Mouse (Mus musculus): ENCODE data around the gene Draxin. TPM values are rescaled to one million over a fixed set of nuclear protein-coding genes. Genes with fewer than 3 reads are reported as not detected.

Draxin gene
- polyA plus RNA-seq, 1 experiment = 0.24 TPM

DNA sequence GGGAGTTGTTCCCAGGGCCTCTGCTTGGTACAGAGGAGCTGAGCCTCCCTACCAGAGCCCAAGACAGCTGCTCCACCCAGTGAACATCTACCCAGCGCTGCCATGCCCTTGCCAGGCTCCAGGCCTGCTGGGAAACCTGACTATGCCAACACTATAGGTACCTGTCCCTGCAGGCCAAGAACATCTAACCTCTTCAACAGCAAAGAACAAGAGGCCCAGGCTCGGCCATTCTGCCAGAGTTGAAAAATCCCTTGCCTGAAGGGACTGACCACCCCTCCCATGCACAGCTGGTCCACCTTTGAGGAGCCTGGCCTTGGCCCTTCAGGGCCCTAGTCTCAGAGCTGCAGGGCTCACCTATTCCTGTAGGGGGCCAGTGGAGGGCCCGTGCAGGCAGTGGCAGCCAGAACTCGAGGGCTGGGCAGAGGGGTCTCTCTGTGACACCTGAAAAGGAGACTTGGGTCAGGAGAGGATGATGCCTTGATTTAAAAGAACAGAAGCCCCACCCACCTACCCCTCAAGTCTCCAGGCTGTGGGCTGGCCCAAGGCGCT is 72.8 kb downstream of the Draxin start:
- 66% methylated on average over 5 of the region's 5 CpGs for WGBS

DNA sequence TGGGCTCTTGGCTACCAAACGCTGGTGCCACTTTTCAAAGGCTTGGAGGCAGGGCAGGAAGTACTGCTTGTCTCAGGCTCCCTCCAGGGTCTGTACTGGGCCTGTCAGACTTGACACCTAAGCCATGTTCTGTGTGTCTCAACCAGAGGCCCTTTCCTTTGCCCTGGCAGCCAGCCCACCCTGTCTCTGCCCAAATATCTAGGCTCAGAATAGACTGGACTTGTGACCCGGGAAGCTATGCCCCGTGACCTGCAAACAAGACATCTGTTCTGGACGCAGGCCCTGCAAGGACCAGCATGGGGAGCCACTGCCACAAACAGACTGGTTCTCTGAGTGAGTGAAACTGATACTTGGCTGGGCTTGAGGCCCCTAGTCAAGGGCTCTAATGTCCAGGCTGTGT is 73.7 kb downstream of the Draxin start:
- no peaks in the 10 kb centered on the region for H3K27me3 ChIP-seq (ENCODE audit: control insufficient read depth, insufficient read depth, low read length)
- WGBS = 90% methylated on average over 4 of the region's 4 CpGs
- no peak overlapping the region for H3K4me3 ChIP-seq (ENCODE audit: low read depth, low read length)
- TF ChIP-seq POLR2A (IDR thresholded peaks at IDR 0.05; ENCODE audit: low read depth, low read length) (no peak), CTCF (IDR thresholded peaks at IDR 0.05; ENCODE audit: extremely low read depth, insufficient read length, insufficient replicate concordance, low read depth, low read length) (no peak)
- H3K36me3 ChIP-seq (ENCODE audit: control insufficient read depth, insufficient read depth, low read length) = peaks cover 14% of the 10 kb centered on the region; the same call in 1 of the 2 replicates
- no peaks in the 10 kb centered on the region for H3K4me1 ChIP-seq (ENCODE audit: control insufficient read depth, insufficient read depth, insufficient read length, low read length)
- H3K27ac ChIP-seq (ENCODE audit: insufficient read depth, low read depth, low read length) = no peak overlapping the region

More for the DNA sequence above, 72.8 kb downstream of the Draxin start:
- TF ChIP-seq POLR2A (IDR thresholded peaks at IDR 0.05; ENCODE audit: low read depth, low read length) = no peak
- TF ChIP-seq CTCF (IDR thresholded peaks at IDR 0.05; ENCODE audit: extremely low read depth, insufficient read length, insufficient replicate concordance, low read depth, low read length) = peak; percentile 12; the same call in 1 of the 2 replicates
- Histone ChIP-seq H3K36me3 (ENCODE audit: control insufficient read depth, insufficient read depth, low read length) (peaks cover 8% of the 10 kb centered on the region; the same call in 1 of the 2 replicates), H3K4me3 (ENCODE audit: low read depth, low read length) (no peak overlapping the region), H3K4me1 (ENCODE audit: control insufficient read depth, insufficient read depth, insufficient read length, low read length) (no peaks in the 10 kb centered on the region), H3K27ac (ENCODE audit: insufficient read depth, low read depth, low read length) (no peak overlapping the region), H3K27me3 (ENCODE audit: control insufficient read depth, insufficient read depth, low read length) (no peaks in the 10 kb centered on the region)

DNA sequence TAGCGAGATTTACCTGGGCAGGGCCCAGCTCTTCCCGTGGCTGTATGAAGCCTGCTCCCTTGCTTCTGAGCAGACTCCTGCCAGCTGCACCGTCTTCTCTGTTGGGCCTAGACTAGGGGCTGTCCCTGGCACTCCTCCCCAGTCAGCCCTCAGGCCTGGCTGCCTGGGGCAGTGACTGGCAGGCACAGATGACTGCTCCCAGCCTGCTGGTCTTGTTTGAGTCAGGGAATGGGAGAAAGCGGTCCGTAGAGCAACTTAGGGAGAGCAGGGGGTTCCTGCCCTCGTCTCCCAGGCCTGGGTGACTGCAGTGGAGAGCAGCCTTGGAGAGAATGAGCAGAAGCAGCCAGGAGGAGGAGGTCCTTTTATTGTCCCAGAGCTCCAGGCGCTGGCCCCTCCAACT is 74.3 kb downstream of the Draxin start:
- no peak for TF ChIP-seq POLR2A (IDR thresholded peaks at IDR 0.05; ENCODE audit: low read depth, low read length)
- no peak for TF ChIP-seq CTCF (IDR thresholded peaks at IDR 0.05; ENCODE audit: extremely low read depth, insufficient read length, insufficient replicate concordance, low read depth, low read length)
- Histone ChIP-seq H3K36me3 (ENCODE audit: control insufficient read depth, insufficient read depth, low read length) (peaks cover 16% of the 10 kb centered on the region; the same call in 1 of the 2 replicates), H3K4me1 (ENCODE audit: control insufficient read depth, insufficient read depth, insufficient read length, low read length) (no peaks in the 10 kb centered on the region), H3K27ac (ENCODE audit: insufficient read depth, low read depth, low read length) (no peak overlapping the region), H3K4me3 (ENCODE audit: low read depth, low read length) (no peak overlapping the region), H3K27me3 (ENCODE audit: control insufficient read depth, insufficient read depth, low read length) (no peaks in the 10 kb centered on the region)
- 80% methylated on average over 7 of the region's 7 CpGs for WGBS

DNA sequence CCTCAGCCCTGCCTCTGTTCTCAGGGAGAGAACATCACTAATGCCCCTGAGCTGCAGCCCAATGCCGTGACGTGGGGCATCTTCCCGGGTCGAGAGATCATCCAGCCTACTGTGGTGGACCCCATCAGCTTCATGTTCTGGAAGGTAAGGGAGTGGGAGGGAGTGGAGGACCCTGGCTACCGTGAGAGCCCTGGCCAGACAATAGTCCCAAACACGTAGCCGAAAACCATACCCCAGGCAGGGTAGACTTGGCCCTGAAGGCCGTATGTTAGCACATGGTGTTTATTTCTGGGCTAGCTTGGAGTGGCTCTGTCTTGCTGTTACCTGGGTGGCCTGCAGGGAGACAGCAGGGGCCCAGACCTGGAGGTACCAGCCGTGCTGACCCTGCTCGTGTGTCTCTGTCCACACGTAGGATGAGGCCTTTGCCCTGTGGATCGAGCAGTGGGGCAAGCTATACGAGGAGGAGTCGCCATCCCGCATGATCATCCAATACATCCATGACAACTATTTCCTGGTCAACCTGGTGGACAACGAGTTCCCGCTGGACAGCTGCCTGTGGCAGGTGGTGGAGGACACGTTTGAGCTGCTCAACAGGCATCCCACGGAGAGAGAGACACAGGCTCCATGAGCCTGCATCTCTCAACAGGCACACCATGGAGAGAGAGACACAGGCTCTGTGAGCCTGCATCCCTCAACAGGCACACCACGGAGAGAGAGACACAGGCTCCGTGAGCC is 75.4 kb downstream of the Draxin start:
- H3K4me1 ChIP-seq (ENCODE audit: control insufficient read depth, insufficient read depth, insufficient read length, low read length) = peaks cover 2% of the 10 kb centered on the region; the same call in 1 of the 2 replicates
- no peaks in the 10 kb centered on the region for H3K27me3 ChIP-seq (ENCODE audit: control insufficient read depth, insufficient read depth, low read length)
- peaks cover 16% of the 10 kb centered on the region; the same call in 1 of the 2 replicates for H3K36me3 ChIP-seq (ENCODE audit: control insufficient read depth, insufficient read depth, low read length)
- H3K27ac ChIP-seq (ENCODE audit: insufficient read depth, low read depth, low read length) = no peak overlapping the region
- TF ChIP-seq POLR2A (IDR thresholded peaks at IDR 0.05; ENCODE audit: low read depth, low read length) (no peak), CTCF (IDR thresholded peaks at IDR 0.05; ENCODE audit: extremely low read depth, insufficient read length, insufficient replicate concordance, low read depth, low read length) (no peak)
- WGBS = 90% methylated on average over 21 of the region's 21 CpGs
- H3K4me3 ChIP-seq (ENCODE audit: low read depth, low read length) = no peak overlapping the region

DNA sequence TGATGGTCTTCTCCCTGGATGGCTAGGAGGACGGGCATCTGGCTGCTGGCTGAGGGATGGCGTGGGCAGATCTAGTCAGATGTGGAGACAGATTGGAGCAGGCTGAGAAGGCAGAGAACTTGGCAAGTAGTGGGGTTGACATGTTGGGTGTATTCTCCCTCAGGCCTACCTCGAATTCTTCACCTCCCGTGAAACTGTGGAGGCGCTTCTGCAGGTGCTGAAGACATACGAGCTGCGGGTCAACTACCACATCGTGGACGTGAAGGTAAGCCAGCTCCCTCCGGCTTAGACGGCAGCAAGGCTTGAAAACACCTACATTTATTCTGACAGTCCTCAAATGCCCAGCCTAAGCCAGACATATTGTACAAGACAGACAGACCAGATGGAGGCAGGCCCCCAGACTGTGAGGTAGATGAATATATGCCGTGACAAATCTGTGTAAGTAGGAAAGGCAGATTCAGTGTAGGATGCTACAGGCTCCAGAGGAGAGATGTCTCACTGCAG is 77.0 kb downstream of the Draxin start:
- no peak overlapping the region for H3K4me3 ChIP-seq (ENCODE audit: low read depth, low read length)
- peaks cover 16% of the 10 kb centered on the region; the same call in 1 of the 2 replicates for H3K36me3 ChIP-seq (ENCODE audit: control insufficient read depth, insufficient read depth, low read length)
- H3K27ac ChIP-seq (ENCODE audit: insufficient read depth, low read depth, low read length) = no peak overlapping the region
- peaks cover 4% of the 10 kb centered on the region; the same call in 1 of the 2 replicates for H3K4me1 ChIP-seq (ENCODE audit: control insufficient read depth, insufficient read depth, insufficient read length, low read length)
- TF ChIP-seq CTCF (IDR thresholded peaks at IDR 0.05; ENCODE audit: extremely low read depth, insufficient read length, insufficient replicate concordance, low read depth, low read length) (no peak), POLR2A (IDR thresholded peaks at IDR 0.05; ENCODE audit: low read depth, low read length) (no peak)
- 92% methylated on average over 12 of the region's 12 CpGs for WGBS
- no peaks in the 10 kb centered on the region for H3K27me3 ChIP-seq (ENCODE audit: control insufficient read depth, insufficient read depth, low read length)

DNA sequence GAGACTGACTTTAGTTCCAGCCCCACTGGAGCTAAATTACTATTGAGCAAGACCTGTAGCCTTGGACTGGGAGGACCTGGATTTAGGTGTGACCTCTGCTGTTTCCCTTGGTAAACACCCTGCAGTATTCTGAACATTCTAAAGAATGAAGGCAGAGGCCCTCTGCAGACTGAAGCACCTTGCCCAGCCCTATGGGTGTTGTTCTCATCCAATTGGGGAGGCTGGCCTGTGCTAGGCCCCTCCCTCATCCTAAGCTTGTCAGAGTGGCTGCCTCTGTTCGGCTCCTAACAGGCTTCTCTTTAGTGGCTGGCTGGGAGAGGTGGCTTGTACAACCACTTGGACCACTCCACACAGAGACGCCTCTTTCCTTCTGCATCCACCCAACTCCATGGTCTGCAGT is 77.5 kb downstream of the Draxin start:
- Histone ChIP-seq H3K27me3 (ENCODE audit: control insufficient read depth, insufficient read depth, low read length) (no peaks in the 10 kb centered on the region), H3K4me1 (ENCODE audit: control insufficient read depth, insufficient read depth, insufficient read length, low read length) (peaks cover 4% of the 10 kb centered on the region; the same call in 1 of the 2 replicates), H3K4me3 (ENCODE audit: low read depth, low read length) (no peak overlapping the region), H3K36me3 (ENCODE audit: control insufficient read depth, insufficient read depth, low read length) (peaks cover 16% of the 10 kb centered on the region; the same call in 1 of the 2 replicates), H3K27ac (ENCODE audit: insufficient read depth, low read depth, low read length) (no peak overlapping the region)
- TF ChIP-seq POLR2A (IDR thresholded peaks at IDR 0.05; ENCODE audit: low read depth, low read length) (no peak), CTCF (IDR thresholded peaks at IDR 0.05; ENCODE audit: extremely low read depth, insufficient read length, insufficient replicate concordance, low read depth, low read length) (no peak)
- WGBS = 84% methylated on average over 2 of the region's 2 CpGs

DNA sequence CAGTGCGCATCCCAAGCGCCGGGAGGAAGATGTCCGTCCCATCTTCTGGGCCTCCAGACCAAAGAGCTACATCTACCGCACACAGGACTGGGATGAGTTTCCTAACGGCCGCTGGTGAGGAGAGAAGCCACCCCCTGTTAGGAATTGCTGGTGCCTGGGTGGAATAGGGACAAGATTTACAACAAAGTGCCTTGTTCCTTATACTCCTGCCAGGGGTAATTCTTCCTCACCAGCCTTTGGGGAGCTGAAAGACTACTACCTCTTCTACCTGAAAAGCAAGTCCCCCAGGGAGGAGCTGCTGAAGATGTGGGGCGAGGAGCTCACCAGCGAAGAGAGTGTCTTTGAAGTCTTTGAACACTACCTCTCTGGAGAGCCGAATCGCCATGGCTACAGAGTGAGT is 78.6 kb downstream of the Draxin start:
- Histone ChIP-seq H3K4me1 (ENCODE audit: control insufficient read depth, insufficient read depth, insufficient read length, low read length) (peaks cover 4% of the 10 kb centered on the region; the same call in 1 of the 2 replicates), H3K27ac (ENCODE audit: insufficient read depth, low read depth, low read length) (no peak overlapping the region), H3K4me3 (ENCODE audit: low read depth, low read length) (no peak overlapping the region), H3K36me3 (ENCODE audit: control insufficient read depth, insufficient read depth, low read length) (peaks cover 16% of the 10 kb centered on the region; the same call in 1 of the 2 replicates), H3K27me3 (ENCODE audit: control insufficient read depth, insufficient read depth, low read length) (no peaks in the 10 kb centered on the region)
- TF ChIP-seq POLR2A (IDR thresholded peaks at IDR 0.05; ENCODE audit: low read depth, low read length) = no peak
- no peak for TF ChIP-seq CTCF (IDR thresholded peaks at IDR 0.05; ENCODE audit: extremely low read depth, insufficient read length, insufficient replicate concordance, low read depth, low read length)
- WGBS = 98% methylated on average over 11 of the region's 11 CpGs

Measured in small intestine, adult 2 months (tissue).